Mouse (Mus musculus) neural tube, embryonic 12.5 days (tissue): ENCODE data around the gene Cnpy2. TPM values are rescaled to one million over a fixed set of nuclear protein-coding genes. Genes with fewer than 3 reads are reported as not detected.
"Not testable (repeated sequence)": the region's sequence is repeated elsewhere in the genome, so short reads cannot be mapped to it uniquely, and the experiment has no call there.

ENCODE experiments used
- ATAC-seq: fragments of 200-750 bp; cut with Nextera tagmentation; 2 replicates; pipeline ENCODE4 v1.8.0; 2017; ENCODE audit warnings: low read depth, mild to moderate bottlenecking, moderate TSS enrichment, moderate library complexity; ENCODE audit not compliant: low FRiP score
- H3K27ac ChIP-seq: fragments of 300-500 bp; sonication (generic); 2 replicates; pipeline ENCODE4 v1.5.1; 2016
- H3K27me3 ChIP-seq: fragments of 300-500 bp; sonication (generic); replicated peaks from 2 replicates; pipeline ENCODE4 v1.6.1; 2016; ENCODE audit warnings: mild to moderate bottlenecking
- H3K36me3 ChIP-seq: fragments of 300-500 bp; sonication (generic); 2 replicates; pipeline ENCODE4 v1.6.1; 2016; ENCODE audit warnings: mild to moderate bottlenecking
- H3K4me1 ChIP-seq: fragments of 300-500 bp; sonication (generic); 2 replicates; pipeline ENCODE4 v1.6.1; 2016
- H3K4me2 ChIP-seq: fragments of 300-500 bp; sonication (generic); replicated peaks from 2 replicates; pipeline ENCODE4 v1.6.1; 2016; ENCODE audit warnings: mild to moderate bottlenecking
- H3K4me3 ChIP-seq: fragments of 300-500 bp; sonication (generic); 2 replicates; pipeline ENCODE4 v1.5.1; 2016
- H3K9ac ChIP-seq: fragments of 300-500 bp; sonication (generic); 2 replicates; pipeline ENCODE4 v1.6.1; 2016; ENCODE audit warnings: mild to moderate bottlenecking
- H3K9me3 ChIP-seq: fragments of 300-500 bp; sonication (generic); 2 replicates; pipeline ENCODE4 v1.6.1; 2016; ENCODE audit warnings: mild to moderate bottlenecking
- WGBS: fragments of 180-500 bp; shearing (Covaris S2); methylation state at CpG from one replicate; pipeline ENCODE4 v1.1.7; 2016; 5-methylcytosine and 5-hydroxymethylcytosine counted together
- polyA plus RNA-seq: library from polyadenylated mRNA; unstranded; fragments of >200 nt; fragmentation: Nextera tagmentation; extraction: Ambion mirVana; gene quantifications from 2 replicates; pipeline ENCODE4 v1.2.1, GENCODE M21; 2016

Gene Cnpy2
- 212 and 230 TPM in 2 replicates for polyA plus RNA-seq

DNA sequence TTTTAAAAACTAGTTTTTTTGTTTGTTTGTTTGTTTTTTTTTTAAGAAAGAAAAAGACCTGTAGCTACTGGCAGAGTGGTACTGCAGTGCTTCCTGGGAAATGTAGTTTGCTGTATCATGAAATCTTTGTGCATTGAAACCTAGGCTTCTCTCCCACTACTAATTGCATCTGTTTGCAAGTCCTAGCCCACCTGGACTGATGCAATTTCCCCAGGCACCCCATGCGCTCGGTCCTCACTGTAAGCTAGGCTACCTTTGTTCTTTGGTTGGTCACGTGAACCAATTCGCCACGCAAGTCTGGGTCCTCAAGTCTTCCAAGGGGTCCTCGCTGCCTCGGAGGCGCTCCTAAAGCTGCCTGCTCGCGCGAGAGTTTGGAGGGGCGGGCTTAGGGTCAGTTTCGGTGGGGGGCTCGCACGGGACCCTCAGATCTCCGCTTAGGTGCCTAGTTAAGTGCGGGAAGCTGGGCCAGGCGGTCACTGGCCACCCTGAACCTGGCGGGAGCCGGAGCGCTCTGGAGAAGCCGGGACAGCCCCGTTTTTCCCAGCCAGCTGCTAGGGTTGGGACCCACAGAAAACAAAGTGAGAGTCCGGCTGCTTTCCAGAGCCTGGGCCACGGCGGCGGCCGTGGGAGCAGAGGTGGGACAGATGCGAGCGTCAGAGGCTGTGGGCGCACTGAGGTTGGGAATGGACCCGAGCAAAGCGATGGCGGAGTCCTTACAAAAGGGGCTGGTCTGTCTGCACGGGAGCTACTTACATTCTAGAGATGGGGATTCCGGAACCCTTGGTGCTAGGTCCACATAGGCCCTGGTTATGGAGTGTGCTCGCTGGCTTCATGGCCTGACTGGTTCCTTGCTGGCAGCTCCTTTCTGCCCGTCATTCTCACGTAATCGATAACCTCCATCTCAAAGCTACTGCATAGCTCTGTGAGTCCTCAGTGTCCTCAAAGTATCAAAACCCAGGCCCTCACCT is at the start of gene Cnpy2:
Gene Cnpy2, plus strand, starts transcription at position 319 of the 968 bp plus-strand sequence.
- peak within 1 kb of the TSS; percentile 88 for H3K27ac ChIP-seq
- H3K4me2 ChIP-seq: peak within 1 kb of the TSS; percentile 85
- H3K36me3 ChIP-seq: peaks cover 59% of the 10 kb centered on the region
- peak within 1 kb of the TSS; percentile 91 for H3K4me3 ChIP-seq
- peaks cover 17% of the 10 kb centered on the region for H3K4me1 ChIP-seq
- peak within 1 kb of the TSS; percentile 93 for H3K9ac ChIP-seq
- WGBS: under 1% methylated on average over 40 of the region's 40 CpGs
- no peaks in the 10 kb centered on the region for H3K9me3 ChIP-seq
- ATAC-seq: peak; percentile 96
- no peaks in the 10 kb centered on the region for H3K27me3 ChIP-seq

DNA sequence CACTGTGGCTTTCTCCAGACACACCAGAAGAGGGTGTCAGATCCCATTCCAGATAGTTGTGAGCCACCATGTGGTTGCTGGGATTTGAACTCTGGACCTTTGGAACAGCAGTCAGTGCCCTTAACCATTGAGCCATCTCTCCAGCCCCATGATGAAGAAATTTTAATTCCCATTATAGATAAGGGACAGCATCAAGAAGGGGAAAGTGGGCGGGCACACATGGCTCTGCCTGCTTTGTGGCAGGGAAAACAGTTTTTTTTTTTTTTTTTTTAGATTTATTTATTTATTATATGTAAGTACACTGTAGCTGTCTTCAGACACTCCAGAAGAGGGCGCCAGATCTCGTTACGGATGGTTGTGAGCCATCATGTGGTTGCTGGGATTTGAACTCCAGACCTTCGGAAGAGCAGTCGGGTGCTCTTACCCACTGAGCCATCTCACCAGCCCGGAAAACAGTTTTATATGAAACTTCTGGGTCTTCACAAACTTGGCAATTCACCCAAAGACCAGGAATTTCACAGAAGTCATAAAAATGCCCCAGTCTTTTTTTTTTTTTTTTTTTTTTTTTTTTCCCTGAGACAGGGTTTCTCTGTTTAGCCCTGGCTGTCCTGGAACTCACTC is 49.3 kb upstream of the Cnpy2 start:
- WGBS: 93% methylated on average over 5 of the region's 7 CpGs
- H3K4me2 ChIP-seq, H3K4me1 ChIP-seq, H3K27ac ChIP-seq, H3K4me3 ChIP-seq, ATAC-seq, H3K9me3 ChIP-seq, H3K27me3 ChIP-seq, H3K9ac ChIP-seq: not testable (repeated sequence)
- H3K36me3 ChIP-seq: peaks cover 14% of the 10 kb centered on the region

DNA sequence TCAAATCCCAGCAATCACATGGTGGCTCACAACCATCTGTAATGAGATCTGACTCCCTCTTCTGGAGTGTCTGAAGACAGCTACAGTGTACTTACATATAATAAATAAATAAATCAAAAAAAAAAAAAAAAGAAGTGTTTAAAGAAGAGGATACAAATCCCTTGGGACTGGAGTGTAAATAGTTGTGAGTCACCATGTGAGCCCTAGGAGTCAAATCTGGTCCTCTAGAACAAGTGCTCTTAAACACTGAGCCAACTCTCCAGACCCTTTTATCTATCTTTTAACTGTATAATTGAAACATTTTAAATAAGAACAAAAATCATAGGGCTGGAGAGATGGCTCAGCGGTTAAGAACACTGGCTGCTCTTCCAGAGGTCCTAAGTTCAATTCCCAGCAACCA is 46.9 kb upstream of the Cnpy2 start:
- not testable (repeated sequence) for ATAC-seq

DNA sequence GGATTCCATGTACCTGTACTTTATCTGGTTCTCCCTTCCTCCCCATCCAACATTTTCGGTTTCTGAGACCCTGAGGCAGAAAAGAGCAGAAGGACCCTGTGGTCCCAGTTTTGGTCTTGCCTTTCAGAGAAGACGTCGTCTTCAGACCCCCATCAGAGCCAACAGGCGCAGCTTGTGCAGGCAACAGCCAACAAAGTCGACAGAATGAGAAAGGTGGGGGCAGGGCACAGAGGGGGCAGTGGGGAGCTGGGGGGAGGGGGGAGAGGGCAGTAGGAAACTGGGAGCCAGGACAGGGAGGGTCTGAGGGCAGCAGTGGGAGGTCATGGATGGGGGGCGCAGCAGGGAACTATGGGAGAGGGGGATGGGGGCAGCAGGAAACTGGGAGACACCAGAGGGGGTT is 44.1 kb upstream of the Cnpy2 start:
- Histone ChIP-seq H3K4me3 (no peak overlapping the region), H3K9ac (no peak overlapping the region), H3K27me3 (no peaks in the 10 kb centered on the region), H3K4me1 (no peaks in the 10 kb centered on the region), H3K4me2 (no peak overlapping the region), H3K9me3 (no peaks in the 10 kb centered on the region), H3K27ac (no peak overlapping the region), H3K36me3 (peaks cover 59% of the 10 kb centered on the region)
- ATAC-seq: no peak
- 65% methylated on average over 6 of the region's 6 CpGs for WGBS

More for the DNA sequence above, 46.9 kb upstream of the Cnpy2 start:
- peaks cover 33% of the 10 kb centered on the region for H3K36me3 ChIP-seq
- not testable (repeated sequence) for H3K4me1 ChIP-seq, H3K4me2 ChIP-seq, H3K27me3 ChIP-seq, H3K9ac ChIP-seq, H3K4me3 ChIP-seq, H3K27ac ChIP-seq, H3K9me3 ChIP-seq
- 98% methylated on average over 1 of the region's 1 CpGs for WGBS

DNA sequence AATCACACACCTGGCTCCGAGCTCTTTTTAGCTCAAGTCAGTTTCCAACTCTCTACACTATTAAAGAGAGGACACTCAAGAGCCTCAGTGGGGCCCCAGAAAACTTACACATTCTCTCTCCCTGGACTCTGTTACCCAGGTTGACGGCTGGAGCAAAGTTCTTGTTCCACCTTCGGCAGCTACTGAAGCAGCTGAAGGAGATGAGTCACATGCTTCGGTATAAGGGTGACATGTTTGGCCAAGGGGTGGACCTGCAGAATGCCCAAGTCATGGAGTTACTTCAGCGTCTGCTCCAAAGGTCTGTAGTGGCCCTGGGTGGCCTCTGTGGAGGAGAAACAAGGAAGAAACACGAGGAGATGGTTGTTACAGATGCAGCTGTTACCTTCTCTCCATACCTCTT is 41.3 kb upstream of the Cnpy2 start:
- Histone ChIP-seq H3K27ac (no peak overlapping the region), H3K4me3 (no peak overlapping the region), H3K9me3 (no peaks in the 10 kb centered on the region), H3K4me2 (no peak overlapping the region), H3K36me3 (peaks cover 78% of the 10 kb centered on the region), H3K9ac (no peak overlapping the region), H3K4me1 (no peaks in the 10 kb centered on the region), H3K27me3 (no peaks in the 10 kb centered on the region)
- WGBS: 92% methylated on average over 6 of the region's 6 CpGs
- no peak for ATAC-seq

DNA sequence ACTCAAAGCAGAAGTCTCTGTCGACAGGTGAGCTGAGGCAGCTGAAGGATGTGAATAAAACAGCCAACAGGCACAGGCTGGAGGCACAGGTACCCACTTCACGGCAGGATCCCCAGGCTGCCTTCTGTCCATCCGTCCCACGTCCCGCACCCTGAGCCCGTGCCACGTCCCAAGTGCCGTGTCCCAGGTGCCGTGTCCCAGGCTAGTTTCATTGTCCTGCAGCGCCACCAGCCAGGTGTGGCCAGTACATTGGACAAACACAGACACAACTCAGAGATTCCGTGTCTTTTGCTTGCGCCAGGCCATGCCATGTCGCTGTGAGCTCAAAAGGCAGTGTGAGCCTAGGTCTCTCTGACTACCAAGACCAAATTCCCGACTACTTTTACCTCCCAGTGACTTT is 40.6 kb upstream of the Cnpy2 start:
- 94% methylated on average over 14 of the region's 14 CpGs for WGBS
- Histone ChIP-seq H3K36me3 (peaks cover 82% of the 10 kb centered on the region), H3K4me3 (no peak overlapping the region), H3K9me3 (no peaks in the 10 kb centered on the region), H3K27me3 (no peaks in the 10 kb centered on the region), H3K9ac (no peak overlapping the region), H3K4me2 (no peak overlapping the region), H3K27ac (no peak overlapping the region), H3K4me1 (no peaks in the 10 kb centered on the region)
- ATAC-seq: no peak

DNA sequence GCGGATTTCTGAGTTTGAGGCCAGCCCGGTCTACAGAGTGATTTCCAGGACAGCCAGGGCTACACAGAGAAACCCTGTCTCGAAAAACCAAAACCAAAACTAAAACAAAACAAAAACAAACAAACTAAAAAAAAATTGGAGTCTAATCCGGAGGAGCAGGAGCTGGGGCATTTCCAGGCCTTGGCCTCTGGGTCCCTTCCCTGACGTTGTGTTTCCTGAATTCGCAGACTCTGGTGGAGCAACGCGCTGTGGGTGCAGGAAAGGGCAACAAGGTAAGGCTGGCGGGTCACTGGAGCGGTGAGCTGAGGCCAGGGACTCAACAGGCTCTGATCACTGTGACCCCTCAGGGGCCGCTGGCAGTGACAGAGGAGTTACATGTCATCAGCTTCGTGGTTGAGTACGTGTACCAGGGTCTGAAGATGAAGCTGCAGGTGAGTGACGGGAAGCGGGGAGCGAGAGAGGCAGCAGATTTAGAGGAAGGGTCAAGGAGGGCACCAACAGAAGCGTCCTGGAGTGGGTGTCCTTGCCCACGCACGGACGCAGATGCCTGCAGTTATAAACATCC is 39.3 kb upstream of the Cnpy2 start:
- ATAC-seq: no peak
- Histone ChIP-seq H3K27ac (no peak overlapping the region), H3K9me3 (no peaks in the 10 kb centered on the region), H3K36me3 (peaks cover 72% of the 10 kb centered on the region), H3K4me2 (no peak overlapping the region), H3K9ac (no peak overlapping the region), H3K4me3 (no peak overlapping the region), H3K4me1 (no peaks in the 10 kb centered on the region), H3K27me3 (no peaks in the 10 kb centered on the region)
- WGBS: 95% methylated on average over 20 of the region's 20 CpGs

DNA sequence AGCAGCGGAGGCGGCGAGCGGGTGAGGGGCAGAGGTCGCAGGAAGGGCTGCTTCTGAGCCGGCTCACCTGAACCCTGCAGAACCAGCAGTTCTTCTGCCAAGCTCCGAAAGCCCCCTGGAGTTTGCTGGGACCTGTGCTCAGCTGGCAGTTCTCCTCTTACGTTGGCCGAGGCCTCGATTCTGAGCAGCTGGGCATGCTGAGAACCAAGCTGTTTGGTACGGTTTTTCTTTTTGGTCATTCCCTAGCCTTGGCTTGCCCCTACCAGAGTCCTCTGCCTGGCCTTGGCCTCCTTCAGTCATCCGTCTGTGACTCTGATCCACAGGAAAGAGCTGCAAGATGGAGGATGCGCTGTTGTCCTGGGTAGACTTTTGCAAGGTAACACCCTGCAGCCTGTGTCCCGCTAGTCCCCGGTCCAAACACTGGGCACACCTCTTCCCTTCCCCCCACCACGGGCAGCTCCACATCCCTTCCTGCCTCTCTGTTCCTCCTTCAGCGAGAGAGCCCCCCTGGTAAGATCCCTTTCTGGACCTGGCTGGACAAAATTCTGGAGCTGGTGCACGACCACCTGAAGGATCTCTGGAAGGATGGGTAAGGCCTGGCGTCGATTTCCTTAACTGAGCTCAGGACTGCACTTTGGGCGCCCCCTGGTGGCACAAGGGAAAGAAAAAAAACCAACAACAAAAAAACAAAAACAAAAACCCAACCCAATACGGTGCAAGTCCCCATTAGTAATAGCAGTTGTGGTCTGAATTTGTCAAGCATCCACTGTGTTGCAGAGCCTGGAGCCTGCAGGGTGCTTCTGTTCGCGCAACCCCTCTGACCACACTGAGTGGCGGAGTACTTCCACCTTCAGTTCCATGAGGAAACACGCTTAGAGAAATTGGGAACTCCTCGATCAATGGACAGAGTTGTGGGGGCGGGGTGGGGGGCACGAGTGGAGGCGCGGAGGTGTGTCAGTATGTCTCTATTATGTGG is 38.4 kb upstream of the Cnpy2 start:
- H3K9ac ChIP-seq: no peak overlapping the region
- ATAC-seq: no peak

DNA sequence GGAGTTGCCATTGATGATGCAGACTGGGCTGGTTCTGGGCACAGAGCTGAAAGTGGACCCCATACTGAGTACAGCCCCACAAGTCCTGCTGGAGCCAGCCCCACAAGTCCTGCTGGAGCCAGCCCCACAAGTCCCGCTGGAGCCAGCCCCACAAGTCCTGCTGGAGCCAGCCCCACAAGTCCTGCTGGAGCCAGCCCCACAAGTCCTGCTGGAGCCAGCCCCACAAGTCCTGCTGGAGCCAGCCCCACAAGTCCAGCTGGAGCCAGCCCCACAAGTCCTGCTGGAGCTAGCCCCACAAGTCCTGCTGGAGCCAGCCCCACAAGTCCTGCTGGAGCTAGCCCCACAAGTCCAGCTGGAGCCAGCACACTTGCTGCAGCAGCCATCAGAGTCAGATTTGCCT is 31.7 kb upstream of the Cnpy2 start:
- 89% methylated on average over 1 of the region's 1 CpGs for WGBS
- not testable (repeated sequence) for H3K4me1 ChIP-seq, H3K27ac ChIP-seq, H3K4me2 ChIP-seq, ATAC-seq, H3K9ac ChIP-seq, H3K4me3 ChIP-seq, H3K27me3 ChIP-seq, H3K9me3 ChIP-seq
- peaks cover 40% of the 10 kb centered on the region for H3K36me3 ChIP-seq

More for the DNA sequence above, 38.4 kb upstream of the Cnpy2 start:
- Histone ChIP-seq H3K4me2 (no peak overlapping the region), H3K9me3 (no peaks in the 10 kb centered on the region), H3K36me3 (peaks cover 67% of the 10 kb centered on the region), H3K4me1 (no peaks in the 10 kb centered on the region), H3K4me3 (no peak overlapping the region), H3K27me3 (no peaks in the 10 kb centered on the region), H3K27ac (no peak overlapping the region)
- 67% methylated on average over 31 of the region's 31 CpGs for WGBS

DNA sequence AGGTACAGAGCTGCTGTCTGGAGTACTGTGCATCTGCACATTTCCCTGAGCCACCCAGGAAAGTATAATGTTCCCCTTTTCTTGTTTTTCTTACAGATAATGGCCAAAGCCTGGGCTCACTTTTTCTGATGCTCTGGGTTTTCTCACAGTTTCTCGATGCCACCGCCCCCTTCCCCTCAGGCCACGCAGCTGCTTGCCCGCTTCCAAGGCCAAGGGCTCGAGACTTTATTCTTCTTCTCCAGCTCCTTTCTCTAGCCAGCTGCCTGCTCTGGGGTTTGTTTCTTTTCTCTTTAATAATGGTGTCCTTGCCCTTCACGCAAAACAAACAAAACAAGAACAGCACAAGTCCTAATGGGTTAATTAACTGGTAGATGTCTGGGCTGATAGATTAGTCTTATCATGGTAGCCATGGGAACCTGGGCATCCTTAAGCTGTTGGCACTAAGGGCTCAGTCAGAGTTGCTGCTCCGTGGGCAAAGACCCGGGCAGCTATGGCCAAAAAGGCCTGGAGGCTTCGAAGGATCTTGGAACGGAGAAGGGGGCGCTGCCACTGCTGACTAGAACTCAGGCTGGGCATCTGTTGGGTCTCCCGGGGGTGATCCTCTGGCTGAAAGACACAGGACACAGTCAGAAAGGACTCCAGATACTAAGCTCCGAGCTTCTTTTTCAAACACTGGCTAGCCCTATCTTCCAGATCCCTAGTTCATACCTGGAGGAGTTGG is 25.7 kb upstream of the Cnpy2 start:
- no peak overlapping the region for H3K4me2 ChIP-seq
- H3K9me3 ChIP-seq: no peaks in the 10 kb centered on the region
- peaks cover 9% of the 10 kb centered on the region for H3K36me3 ChIP-seq
- 76% methylated on average over 13 of the region's 13 CpGs for WGBS
- H3K9ac ChIP-seq: no peak overlapping the region
- no peak overlapping the region for H3K4me3 ChIP-seq
- H3K4me1 ChIP-seq: no peaks in the 10 kb centered on the region
- no peak for ATAC-seq
- H3K27me3 ChIP-seq: no peaks in the 10 kb centered on the region
- no peak overlapping the region for H3K27ac ChIP-seq

DNA sequence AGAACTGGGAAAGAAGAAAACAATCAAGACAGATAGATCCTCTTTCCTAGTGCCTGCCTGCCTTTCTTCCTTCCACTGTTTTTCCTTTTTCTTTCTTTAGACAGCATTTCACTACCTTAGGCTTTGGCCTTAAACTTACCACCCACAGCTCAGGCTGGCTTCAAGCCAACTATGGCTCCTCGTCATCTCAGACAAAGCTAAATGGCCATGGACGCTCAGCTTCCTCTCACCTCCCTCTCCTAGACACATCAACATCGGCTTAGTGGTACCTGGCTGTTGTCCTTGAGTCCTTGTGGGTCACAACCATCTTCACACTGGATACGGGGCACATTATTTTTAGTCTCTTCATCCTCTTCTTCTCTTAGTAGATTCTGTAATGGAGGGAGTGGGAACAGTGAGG is 25.0 kb upstream of the Cnpy2 start:
- 77% methylated on average over 4 of the region's 4 CpGs for WGBS
- no peak for ATAC-seq
- no peaks in the 10 kb centered on the region for H3K9me3 ChIP-seq
- no peak overlapping the region for H3K9ac ChIP-seq
- peaks cover 1% of the 10 kb centered on the region for H3K4me1 ChIP-seq
- no peak overlapping the region for H3K4me3 ChIP-seq
- no peak overlapping the region for H3K4me2 ChIP-seq
- peaks cover 3% of the 10 kb centered on the region for H3K36me3 ChIP-seq
- no peak overlapping the region for H3K27ac ChIP-seq
- H3K27me3 ChIP-seq: no peaks in the 10 kb centered on the region
